Comparison of ENCODE assay signal across 8 mouse cellular contexts in the genomic region with DNA sequence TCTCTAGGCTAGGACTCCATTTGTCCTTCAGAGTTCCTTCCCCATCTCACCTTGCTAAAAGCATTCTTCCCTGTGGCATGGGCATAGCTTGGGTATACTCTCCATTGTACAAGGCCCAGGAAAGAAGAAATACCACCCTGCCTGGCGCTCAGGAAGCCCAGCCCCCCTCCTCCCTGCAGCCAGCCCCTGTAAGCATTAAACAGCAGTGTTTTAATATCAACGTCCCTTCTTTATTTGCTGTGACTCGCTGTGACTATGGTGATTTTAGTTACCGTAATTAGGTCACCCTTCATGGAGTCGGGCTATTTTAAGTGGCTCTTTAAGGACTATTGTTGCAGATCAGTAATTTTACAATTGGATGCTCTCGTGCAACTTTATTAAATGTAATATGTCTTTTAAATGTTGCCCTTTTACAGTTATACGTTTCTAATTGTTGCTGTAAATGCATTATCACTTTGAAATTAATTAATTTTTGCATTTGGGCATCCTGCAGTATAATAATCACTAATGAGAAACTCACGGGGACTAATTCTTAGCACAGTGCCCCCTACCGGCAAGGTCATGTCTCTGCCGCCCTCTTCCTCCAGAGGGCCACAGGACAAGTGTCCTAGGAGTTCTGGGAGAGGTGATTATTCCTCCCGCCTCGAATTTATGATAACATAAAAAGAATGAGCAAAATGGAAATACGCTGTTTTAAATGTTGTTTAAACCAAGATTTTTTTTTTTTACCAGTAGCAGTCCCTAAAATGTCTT.
A peak's percentile ranks its signal among the peaks of the same experiment; 100 is the strongest.
DNase-seq lines count a peak whose midpoint lies in the region; ATAC-seq and TF ChIP-seq lines count a peak whose summit lies in the region.

No protein-coding gene starts in this region.

- DNase-seq in heart, adult 18-20 months: peak; percentile 11 to 49
- DNase-seq in heart, adult 11 months: no peak
- DNase-seq in neural tube, embryonic 10.5 days (ENCODE audit: extremely low spot score, low spot score): no peak
- peak; percentile 58 to 68 for DNase-seq in cerebellum, postnatal 10 days
- no peak for DNase-seq in left cerebral cortex, postnatal 10 days (ENCODE audit: extremely low spot score in 1 of 2, low spot score in 2 of 2)
- no peak for DNase-seq in ovary, postnatal 36 days (ENCODE audit: low spot score)

- no peaks in the 10 kb centered on the region for H3K9me3 ChIP-seq in neural tube, embryonic 13.5 days

- H3K36me3 ChIP-seq in neural tube, embryonic 13.5 days: no peaks in the 10 kb centered on the region
- H3K36me3 ChIP-seq in small intestine, adult 2 months (ENCODE audit: control insufficient read depth, insufficient read depth, low read length): no peaks in the 10 kb centered on the region

- H3K9ac ChIP-seq in neural tube, embryonic 13.5 days: no peak overlapping the region

- no peak for TF ChIP-seq POLR2A in small intestine, adult 2 months (IDR thresholded peaks at IDR 0.05; ENCODE audit: low read depth, low read length)

- intact Hi-C loops in left cerebral cortex, postnatal 10 days (cut with DNase I): no loop called here

- TF ChIP-seq CTCF in small intestine, adult 2 months (IDR thresholded peaks at IDR 0.05; ENCODE audit: extremely low read depth, insufficient read length, insufficient replicate concordance, low read depth, low read length): peak; percentile 68; the same call in 1 of the 2 replicates

- H3K4me2 ChIP-seq in neural tube, embryonic 13.5 days: no peak overlapping the region

- H3K4me1 ChIP-seq in neural tube, embryonic 13.5 days (replicated peaks): peaks cover 26% of the 10 kb centered on the region
- H3K4me1 ChIP-seq in small intestine, adult 2 months (ENCODE audit: control insufficient read depth, insufficient read depth, insufficient read length, low read length): no peaks in the 10 kb centered on the region

- 48% methylated on average over 13 of the region's 13 CpGs for WGBS in neural tube, embryonic 13.5 days
- WGBS in small intestine, adult 2 months: 63% methylated on average over 13 of the region's 13 CpGs

- peak overlapping the region; percentile 42; the same call in 1 of the 2 replicates for H3K27ac ChIP-seq in neural tube, embryonic 13.5 days (replicated peaks)
- H3K27ac ChIP-seq in small intestine, adult 2 months (ENCODE audit: insufficient read depth, low read depth, low read length): no peak overlapping the region

- no peak overlapping the region for H3K4me3 ChIP-seq in neural tube, embryonic 13.5 days
- H3K4me3 ChIP-seq in small intestine, adult 2 months (ENCODE audit: low read depth, low read length): no peak overlapping the region

- peak; percentile 74; the same call in 1 of the 2 replicates for ATAC-seq in neural tube, embryonic 13.5 days (ENCODE audit: low read depth)

- H3K27me3 ChIP-seq in neural tube, embryonic 13.5 days: no peaks in the 10 kb centered on the region
- H3K27me3 ChIP-seq in small intestine, adult 2 months (ENCODE audit: control insufficient read depth, insufficient read depth, low read length): no peaks in the 10 kb centered on the region

Comparison
In these comparisons a context has a peak if more than half of its experiments do, and no peak if none do; other contexts are left out.
1. DNase-seq: peak in heart, adult 18-20 months (2 of 2) and cerebellum, postnatal 10 days (2 of 2); none in heart, adult 11 months (single experiment), neural tube, embryonic 10.5 days (single experiment), left cerebral cortex, postnatal 10 days (0 of 2) and ovary, postnatal 36 days (single experiment).